Mouse (Mus musculus) small intestine, adult 2 months (tissue): ENCODE measurements around the gene Gm37240. TPM values are rescaled to one million over a fixed set of nuclear protein-coding genes. Genes with fewer than 3 reads are reported as not detected.

Source experiments
- H3K27ac ChIP-seq: fragments of 200-500 bp; 2 replicates; pipeline ENCODE4 v1.5.1; 2012; ENCODE audit warnings: low read depth, low read length, control low read depth, inconsistent platforms; ENCODE audit not compliant: insufficient read depth
- H3K27me3 ChIP-seq: fragments of 200-500 bp; 2 replicates; pipeline ENCODE4 v1.6.1; 2012; ENCODE audit warnings: mild to moderate bottlenecking, moderate library complexity, low read length, inconsistent platforms; ENCODE audit not compliant: control insufficient read depth, insufficient read depth
- H3K36me3 ChIP-seq: fragments of 200-500 bp; 2 replicates; pipeline ENCODE4 v1.6.1; 2012; ENCODE audit warnings: mild to moderate bottlenecking, low read length, control low read depth, inconsistent platforms; ENCODE audit not compliant: control insufficient read depth, insufficient read depth
- H3K4me1 ChIP-seq: fragments of 200-500 bp; 2 replicates; pipeline ENCODE4 v1.6.1; 2012; ENCODE audit warnings: low read length, inconsistent platforms, mixed read lengths; ENCODE audit not compliant: control insufficient read depth, insufficient read depth, insufficient read length
- H3K4me3 ChIP-seq: fragments of 200-500 bp; 2 replicates; pipeline ENCODE4 v1.5.1; 2012; ENCODE audit warnings: low read depth, mild to moderate bottlenecking, control low read depth, inconsistent platforms, low read length, moderate library complexity
- CTCF ChIP-seq: fragments of 200-500 bp; IDR thresholded peaks from 2 replicates; pipeline ENCODE4 v1.5.1; 2012; ENCODE audit warnings: low read depth, mild to moderate bottlenecking, control low read depth, inconsistent platforms, low read length, moderate library complexity, mixed read lengths; ENCODE audit not compliant: insufficient replicate concordance, insufficient read length; ENCODE audit errors: extremely low read depth
- POLR2A ChIP-seq: fragments of 200-500 bp; IDR thresholded peaks from 2 replicates; pipeline ENCODE4 v1.6.1; 2012; ENCODE audit warnings: low read depth, mild to moderate bottlenecking, control low read depth, inconsistent platforms, low read length, moderate library complexity
- WGBS: fragments of 180-500 bp; shearing (Covaris S2); methylation state at CpG from one replicate; pipeline ENCODE4 v1.1.7; 2018; 5-methylcytosine and 5-hydroxymethylcytosine counted together
- polyA plus RNA-seq: library from polyadenylated mRNA; depleted of rRNA; stranded (reverse); fragments of >200 nt; gene quantifications from 2 replicates; pipeline ENCODE4 v1.2.3, GENCODE M21; 2012

Gm37240 gene
- polyA plus RNA-seq, 1 experiment: 58.2 TPM

- H3K4me3 ChIP-seq: no peak overlapping the region
- no peaks in the 10 kb centered on the region for H3K4me1 ChIP-seq
- no peaks in the 10 kb centered on the region for H3K36me3 ChIP-seq
- no peak for TF ChIP-seq POLR2A
- 86% methylated on average over 6 of the region's 6 CpGs for WGBS
- H3K27ac ChIP-seq: no peak overlapping the region
- no peaks in the 10 kb centered on the region for H3K27me3 ChIP-seq
Observed at GRCm38 (mm10) chr3:85776126-85776525, 111.2 kb downstream of the Gm37240 start.

GRCm38 (mm10) chr3:85773886-85774285 lies 113.4 kb downstream of the Gm37240 start:
- Histone ChIP-seq H3K27ac (no peak overlapping the region), H3K36me3 (no peaks in the 10 kb centered on the region), H3K4me1 (no peaks in the 10 kb centered on the region), H3K4me3 (no peak overlapping the region), H3K27me3 (no peaks in the 10 kb centered on the region)
- 48% methylated on average over 4 of the region's 4 CpGs for WGBS
- TF ChIP-seq CTCF (no peak), POLR2A (no peak)

- Histone ChIP-seq H3K4me1 (no peaks in the 10 kb centered on the region), H3K27me3 (no peaks in the 10 kb centered on the region), H3K27ac (no peak overlapping the region), H3K4me3 (no peak overlapping the region), H3K36me3 (no peaks in the 10 kb centered on the region)
- no peak for TF ChIP-seq POLR2A
- 37% methylated on average over 3 of the region's 3 CpGs for WGBS
Observed at GRCm38 (mm10) chr3:85773425-85773824, 113.9 kb downstream of the Gm37240 start.

GRCm38 (mm10) chr3:85764937-85765337 lies 122.4 kb downstream of the Gm37240 start:
- H3K27ac ChIP-seq: no peak overlapping the region
- H3K4me1 ChIP-seq: peaks cover 11% of the 10 kb centered on the region; the same call in 1 of the 2 replicates
- WGBS: 28% methylated on average over 7 of the region's 7 CpGs
- H3K4me3 ChIP-seq: no peak overlapping the region
- no peaks in the 10 kb centered on the region for H3K36me3 ChIP-seq
- H3K27me3 ChIP-seq: no peaks in the 10 kb centered on the region
- TF ChIP-seq CTCF (no peak), POLR2A (no peak)

GRCm38 (mm10) chr3:85764008-85764834 lies 123.1 kb downstream of the Gm37240 start:
- no peak overlapping the region for H3K4me3 ChIP-seq
- TF ChIP-seq POLR2A: no peak
- TF ChIP-seq CTCF: no peak
- no peaks in the 10 kb centered on the region for H3K27me3 ChIP-seq
- no peak overlapping the region for H3K27ac ChIP-seq
- no peaks in the 10 kb centered on the region for H3K36me3 ChIP-seq
- 46% methylated on average over 18 of the region's 18 CpGs for WGBS
- peaks cover 11% of the 10 kb centered on the region; the same call in 1 of the 2 replicates for H3K4me1 ChIP-seq

- Histone ChIP-seq H3K27me3 (no peaks in the 10 kb centered on the region), H3K36me3 (no peaks in the 10 kb centered on the region), H3K4me1 (peaks cover 12% of the 10 kb centered on the region; the same call in 1 of the 2 replicates), H3K4me3 (no peak overlapping the region), H3K27ac (no peak overlapping the region)
- WGBS: 14% methylated on average over 2 of the region's 2 CpGs
- TF ChIP-seq CTCF (no peak), POLR2A (no peak)
Observed at GRCm38 (mm10) chr3:85757944-85758343, 129.4 kb downstream of the Gm37240 start.

- TF ChIP-seq POLR2A (no peak), CTCF (no peak)
- Histone ChIP-seq H3K27me3 (no peaks in the 10 kb centered on the region), H3K4me1 (peaks cover 11% of the 10 kb centered on the region; the same call in 1 of the 2 replicates), H3K27ac (no peak overlapping the region), H3K4me3 (no peak overlapping the region), H3K36me3 (no peaks in the 10 kb centered on the region)
- WGBS: 63% methylated on average over 4 of the region's 4 CpGs
Observed at GRCm38 (mm10) chr3:85757435-85757834, 129.9 kb downstream of the Gm37240 start.

- WGBS: 41% methylated on average over 4 of the region's 4 CpGs
- H3K27ac ChIP-seq: no peak overlapping the region
- TF ChIP-seq CTCF (no peak), POLR2A (no peak)
- no peaks in the 10 kb centered on the region for H3K36me3 ChIP-seq
- H3K4me3 ChIP-seq: no peak overlapping the region
- peaks cover 5% of the 10 kb centered on the region; the same call in 1 of the 2 replicates for H3K4me1 ChIP-seq
- H3K27me3 ChIP-seq: no peaks in the 10 kb centered on the region
Observed at GRCm38 (mm10) chr3:85749348-85749747, 138.0 kb downstream of the Gm37240 start.
